In genomic region chr5:38140893-38141292, GRCm38 (mm10) we compare ENCODE assay signal across 14 mouse cellular contexts. TPM values are rescaled to one million over a fixed set of nuclear protein-coding genes. Genes with fewer than 3 reads are reported as not detected.
"Had no signal": no experiment of that assay in that cellular context is flagged by ENCODE, and none has a peak within 500 bp of the region (broad histone marks: within the 10 kb centered on the region; RNA-seq: fewer than 3 reads in every experiment).

No protein-coding gene starts in this region.

- H3K27me3 ChIP-seq: hindbrain, embryonic 15.5 days; limb, embryonic 15.5 days; liver, embryonic 13.5 days; lung, embryonic 15.5 days; midbrain, embryonic 15.5 days; neural tube, embryonic 12.5 days had no signal

- H3K4me2 ChIP-seq: hindbrain, embryonic 15.5 days; limb, embryonic 15.5 days; liver, embryonic 13.5 days; lung, embryonic 15.5 days; midbrain, embryonic 11.5 days; midbrain, embryonic 15.5 days; neural tube, embryonic 12.5 days had no signal

- ATAC-seq: intestine, postnatal 0 days; liver, postnatal 0 days; midbrain, embryonic 15.5 days had no signal

- H3K9me3 ChIP-seq: hindbrain, embryonic 15.5 days; limb, embryonic 15.5 days; liver, embryonic 13.5 days; lung, embryonic 15.5 days; megakaryocyte, embryonic 14.5 days; midbrain, embryonic 15.5 days; neural tube, embryonic 12.5 days had no signal

- H3K36me3 ChIP-seq: liver, embryonic 13.5 days had no signal

- H3K4me3 ChIP-seq: hindbrain, embryonic 15.5 days; limb, embryonic 15.5 days; liver, embryonic 13.5 days; lung, embryonic 15.5 days; megakaryocyte, embryonic 14.5 days; midbrain, embryonic 15.5 days; neural tube, embryonic 12.5 days had no signal

- H3K4me1 ChIP-seq: limb, embryonic 15.5 days; lung, embryonic 15.5 days; neural tube, embryonic 12.5 days had no signal

- DNase-seq: liver, embryonic 13.5 days; liver, postnatal 0 days; lung, postnatal 14 days; thymus, adult 2 months; thymus, postnatal 25 days had no signal

- H3K9ac ChIP-seq: hindbrain, embryonic 15.5 days; limb, embryonic 15.5 days; liver, embryonic 13.5 days; liver, postnatal 0 days; lung, embryonic 15.5 days; midbrain, embryonic 15.5 days; neural tube, embryonic 12.5 days had no signal

- H3K27ac ChIP-seq: hindbrain, embryonic 15.5 days; limb, embryonic 15.5 days; liver, embryonic 13.5 days; lung, embryonic 15.5 days; macrophage; midbrain, embryonic 15.5 days; neural tube, embryonic 12.5 days had no signal

RNA-seq across cellular contexts. Expression of gene Nsg1, which starts 18.8 kb away (rescaled TPM):
- polyA plus RNA-seq: macrophage had no signal
